Mouse (Mus musculus): Measurements from ENCODE around the gene Ank2.

The Ank2 gene

GRCm38 (mm10) chr3:127013976-127014375 lies 485.2 kb downstream of the Ank2 start:
- DNase-seq, result no peak

- DNase-seq, result peak; percentile 62 to 67
These were observed 486.6 kb downstream of the Ank2 start for GRCm38 (mm10) chr3:127012525-127012924.

- DNase-seq, result no peak
These were observed 493.1 kb downstream of the Ank2 start for GRCm38 (mm10) chr3:127005898-127006673.

GRCm38 (mm10) chr3:127004860-127005633 lies 494.1 kb downstream of the Ank2 start:
- peak in 1 of 2 experiments; percentile 41 for DNase-seq

- DNase-seq, result no peak
These were observed 495.2 kb downstream of the Ank2 start for GRCm38 (mm10) chr3:127003946-127004345.

- peak in 1 of 2 experiments; percentile 38 for DNase-seq
These were observed 500.4 kb downstream of the Ank2 start for GRCm38 (mm10) chr3:126998742-126999112.

GRCm38 (mm10) chr3:126998008-126998741 lies 501.0 kb downstream of the Ank2 start:
- DNase-seq, result peak; percentile 76 to 87

GRCm38 (mm10) chr3:126997391-126998007 lies 501.7 kb downstream of the Ank2 start:
- DNase-seq, result no peak

- no peak for DNase-seq
These were observed 502.4 kb downstream of the Ank2 start for GRCm38 (mm10) chr3:126996721-126997120.

GRCm38 (mm10) chr3:126995970-126996369 lies 503.2 kb downstream of the Ank2 start:
- DNase-seq, result no peak

GRCm38 (mm10) chr3:126994149-126994548 lies 505.0 kb downstream of the Ank2 start:
- no peak for DNase-seq

- peak; percentile 65 to 77 for DNase-seq
These were observed 509.2 kb downstream of the Ank2 start for GRCm38 (mm10) chr3:126989936-126990335.

- no peak for DNase-seq
These were observed 512.5 kb downstream of the Ank2 start for GRCm38 (mm10) chr3:126986687-126987086.

- DNase-seq, result no peak
These were observed 516.3 kb downstream of the Ank2 start for GRCm38 (mm10) chr3:126982814-126983213.

GRCm38 (mm10) chr3:126981163-126981562 lies 518.0 kb downstream of the Ank2 start:
- DNase-seq, result no peak

GRCm38 (mm10) chr3:126979635-126980034 lies 519.5 kb downstream of the Ank2 start:
- no peak for DNase-seq

GRCm38 (mm10) chr3:126978768-126979410 lies 520.3 kb downstream of the Ank2 start:
- DNase-seq, result peak; percentile 76 to 83

- peak; percentile 53 to 58 for DNase-seq
These were observed 521.8 kb downstream of the Ank2 start for GRCm38 (mm10) chr3:126977399-126977798.

- DNase-seq, result no peak
These were observed 522.4 kb downstream of the Ank2 start for GRCm38 (mm10) chr3:126976793-126977192.

GRCm38 (mm10) chr3:126975409-126975808 lies 523.7 kb downstream of the Ank2 start:
- no peak for DNase-seq

GRCm38 (mm10) chr3:126973551-126973950 lies 525.6 kb downstream of the Ank2 start:
- no peak for DNase-seq

- DNase-seq, result no peak
These were observed 527.6 kb downstream of the Ank2 start for GRCm38 (mm10) chr3:126971531-126971930.

All from cerebellum, adult 18-20 months (tissue).